In the genomic region with DNA sequence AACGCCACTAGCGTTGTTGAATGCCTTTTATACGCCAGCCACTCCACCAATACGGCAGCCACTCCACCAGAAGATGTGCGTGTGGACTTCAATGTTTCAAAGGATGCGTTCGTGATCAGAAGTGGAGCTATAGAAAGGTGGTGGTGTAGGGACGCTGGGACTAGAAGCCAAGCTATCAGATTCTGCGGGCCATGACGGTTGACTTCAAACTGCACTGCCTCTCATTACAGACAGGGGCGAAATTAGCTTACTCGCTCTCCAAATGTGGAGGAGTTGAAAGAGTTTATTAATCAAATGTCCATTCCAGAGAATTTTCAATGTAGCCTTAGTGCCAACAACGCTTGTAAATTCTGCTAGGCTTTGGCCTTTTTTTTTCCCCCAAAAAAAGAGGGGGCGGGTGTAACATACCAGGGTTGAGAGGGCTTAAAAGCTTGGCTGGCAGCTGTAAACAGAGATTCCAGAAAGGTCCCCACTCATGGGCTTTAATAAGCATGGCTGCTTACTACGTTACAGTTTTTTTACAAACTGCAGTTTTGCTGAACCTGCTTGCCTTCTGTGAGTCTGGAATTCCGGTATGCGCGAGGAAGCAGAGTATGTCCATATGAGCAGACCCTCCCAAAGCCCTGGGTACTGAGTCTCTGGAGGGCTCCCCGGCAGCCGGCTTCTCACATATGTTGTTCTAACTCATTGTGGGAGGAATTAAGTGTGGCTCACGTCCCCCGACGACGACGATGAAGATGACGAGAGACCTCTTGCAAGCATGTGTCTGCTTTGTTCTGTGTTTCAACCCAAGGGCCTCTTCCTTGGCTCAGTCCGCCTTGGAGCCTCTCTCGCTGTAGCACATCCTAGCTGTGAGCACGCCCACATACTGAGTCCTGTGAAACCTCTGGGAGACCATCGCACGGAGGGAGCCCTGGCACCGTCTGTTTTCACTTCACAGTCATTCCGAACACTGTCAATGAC, we compare ENCODE assay signal across 9 mouse cellular contexts.
DNase-seq lines count a peak whose midpoint lies in the region; ATAC-seq lines count a peak whose summit lies in the region.
"Had no signal": no experiment of that assay in that cellular context is flagged by ENCODE, and none has a peak within 500 bp of the region (broad histone marks: within the 10 kb centered on the region; RNA-seq: fewer than 3 reads in every experiment).

No protein-coding gene starts in this region.

- peaks cover 12% of the 10 kb centered on the region for H3K4me1 ChIP-seq in kidney, embryonic 15.5 days
- no peaks in the 10 kb centered on the region for H3K4me1 ChIP-seq in liver, embryonic 12.5 days
- H3K4me1 ChIP-seq: liver, embryonic 13.5 days had no signal

- no peaks in the 10 kb centered on the region for H3K36me3 ChIP-seq in kidney, embryonic 15.5 days
- no peaks in the 10 kb centered on the region for H3K36me3 ChIP-seq in liver, embryonic 12.5 days
- H3K36me3 ChIP-seq: liver, embryonic 13.5 days had no signal

- H3K9me3 ChIP-seq in kidney, embryonic 15.5 days (replicated peaks): no peaks in the 10 kb centered on the region
- H3K9me3 ChIP-seq in liver, embryonic 12.5 days (replicated peaks): no peaks in the 10 kb centered on the region
- H3K9me3 ChIP-seq: liver, embryonic 13.5 days had no signal

- H3K9ac ChIP-seq in kidney, embryonic 15.5 days: no peak overlapping the region
- H3K9ac ChIP-seq in liver, embryonic 12.5 days: no peak overlapping the region
- H3K9ac ChIP-seq: liver, embryonic 13.5 days had no signal

- H3K27ac ChIP-seq in kidney, embryonic 15.5 days: 0 out of 2 replicates have a peak overlapping the region, but pooled peaks have one; percentile 54
- no peak overlapping the region for H3K27ac ChIP-seq in liver, embryonic 12.5 days
- H3K27ac ChIP-seq: liver, embryonic 13.5 days had no signal

- no peak for DNase-seq in kidney, adult 18-20 months
- peak; percentile 77 for DNase-seq in brain, adult 2 months (ENCODE audit: low read depth, low spot score)
- DNase-seq in gastrocnemius, postnatal 36 days: peak; percentile 8 to 29
- peak; percentile 27 to 52 for DNase-seq in left cerebral cortex, adult 9 months (ENCODE audit: low spot score in 2 of 2)
- DNase-seq in skeletal muscle tissue, adult 2 months (ENCODE audit: low read depth, low spot score): peak; percentile 32
- DNase-seq: liver, embryonic 13.5 days had no signal

- WGBS in kidney, embryonic 15.5 days: 72% methylated on average over 33 of the region's 33 CpGs
- 76% methylated on average over 33 of the region's 33 CpGs for WGBS in liver, embryonic 12.5 days (ENCODE audit: insufficient replicate concordance)

- ATAC-seq in kidney, embryonic 15.5 days (replicated peaks; ENCODE audit: low FRiP score): 0 out of 2 replicates have a peak, but pooled peaks have one; percentile 29
- ATAC-seq in megakaryocyte, adult 5-6 weeks (ENCODE audit: poor library complexity, severe bottlenecking): no peak
- ATAC-seq in liver, embryonic 12.5 days: no peak

- no peaks in the 10 kb centered on the region for H3K27me3 ChIP-seq in kidney, embryonic 15.5 days
- no peaks in the 10 kb centered on the region for H3K27me3 ChIP-seq in liver, embryonic 12.5 days (replicated peaks)
- H3K27me3 ChIP-seq: liver, embryonic 13.5 days had no signal

- H3K4me3 ChIP-seq in kidney, embryonic 15.5 days (replicated peaks): no peak overlapping the region
- H3K4me3 ChIP-seq in liver, embryonic 12.5 days: no peak overlapping the region
- H3K4me3 ChIP-seq: liver, embryonic 13.5 days had no signal

- intact Hi-C loops in gastrocnemius, postnatal 36 days (cut with DNase I): no loop called here

- H3K4me2 ChIP-seq in kidney, embryonic 15.5 days: peak overlapping the region; percentile 19; the same call in 1 of the 2 replicates
- H3K4me2 ChIP-seq in liver, embryonic 12.5 days: no peak overlapping the region
- H3K4me2 ChIP-seq: liver, embryonic 13.5 days had no signal
